Mouse (Mus musculus) c-Kit-negative CD71-positive TER-119-positive erythroid progenitor cells, embryonic 14.5 days (primary cell): ENCODE data around the gene Dnah3.

Experiments used
- DNase-seq: peaks from one replicate; pipeline ENCODE4 v3.0.0-alpha.2; 2013; ENCODE audit warnings: low read depth, low spot score

The Dnah3 gene

DNA sequence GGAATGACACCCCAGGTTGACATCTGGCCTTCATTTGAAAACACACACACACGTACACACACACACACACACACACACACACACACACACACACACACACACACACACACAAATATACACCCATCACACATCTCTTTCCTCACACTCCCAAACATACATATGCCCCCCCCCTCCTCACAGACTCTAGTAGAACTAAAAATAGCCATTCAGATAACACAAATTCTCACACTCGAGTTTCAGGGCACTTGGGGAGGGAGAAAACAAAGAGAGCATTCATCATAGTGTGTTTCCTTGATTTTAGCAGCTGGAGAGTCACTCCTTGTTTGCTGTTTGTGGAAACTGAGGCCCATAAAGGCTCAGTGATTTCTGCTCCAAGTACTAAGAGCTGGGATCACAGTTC, 41.1 kb downstream of the Dnah3 start:
- no peak for DNase-seq

DNA sequence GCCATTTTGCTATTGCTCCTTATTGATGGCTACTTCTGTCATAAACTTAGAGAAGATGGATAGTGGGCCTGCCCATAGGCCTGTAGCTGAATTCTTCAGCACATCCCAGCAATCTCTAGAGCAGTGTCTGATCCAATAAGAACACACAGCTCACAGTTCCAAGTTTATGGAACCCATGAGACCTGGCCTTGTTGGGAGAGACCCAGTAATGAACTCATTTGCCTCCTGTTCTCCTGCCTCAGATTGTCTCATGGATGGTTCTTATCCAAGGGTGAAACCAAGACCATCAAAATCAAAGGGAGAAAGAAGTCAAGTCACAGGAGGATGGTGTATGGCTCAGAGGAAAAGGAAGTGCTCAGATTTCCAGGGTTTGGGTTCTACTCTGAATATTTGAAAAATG, 44.6 kb downstream of the Dnah3 start:
- DNase-seq: no peak

DNA sequence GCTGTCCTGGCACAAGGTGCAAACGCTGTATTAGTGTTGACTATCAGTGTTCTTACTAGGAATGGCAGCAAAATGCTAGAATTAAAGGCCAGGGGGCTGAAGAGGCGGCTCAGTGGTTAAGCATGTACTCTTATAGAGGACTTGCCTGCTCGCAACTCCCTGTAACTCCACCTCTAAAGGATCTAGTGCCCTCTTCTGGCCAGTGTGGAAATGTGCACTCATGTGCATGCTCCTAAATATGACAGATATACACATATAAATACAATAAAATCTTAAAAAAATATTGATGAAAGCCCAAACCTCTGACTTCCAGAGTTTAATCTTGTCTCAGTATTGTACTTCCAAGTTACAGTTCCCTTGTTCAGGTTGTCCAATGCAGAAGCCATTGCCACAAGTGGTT, 51.1 kb downstream of the Dnah3 start:
- DNase-seq: no peak

DNA sequence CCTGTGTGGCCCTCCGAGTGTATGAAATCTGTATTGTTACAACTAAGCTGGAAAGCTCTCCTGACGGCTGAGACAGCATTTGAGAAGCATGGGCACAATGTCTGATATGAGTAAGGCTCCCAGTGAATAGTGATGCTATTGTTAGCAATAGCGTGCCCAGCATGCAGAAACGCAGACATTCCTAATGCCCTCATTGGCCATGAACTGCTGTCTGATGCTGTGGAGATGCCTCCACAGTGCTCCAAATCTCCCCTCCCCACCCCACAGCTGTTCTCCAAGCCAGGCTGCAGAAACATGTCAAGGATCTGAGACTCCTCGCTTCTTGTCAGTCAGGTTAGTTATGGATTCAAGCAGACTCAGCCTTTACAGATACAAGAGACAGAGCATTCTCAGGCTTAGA, 58.7 kb downstream of the Dnah3 start:
- DNase-seq: no peak

DNA sequence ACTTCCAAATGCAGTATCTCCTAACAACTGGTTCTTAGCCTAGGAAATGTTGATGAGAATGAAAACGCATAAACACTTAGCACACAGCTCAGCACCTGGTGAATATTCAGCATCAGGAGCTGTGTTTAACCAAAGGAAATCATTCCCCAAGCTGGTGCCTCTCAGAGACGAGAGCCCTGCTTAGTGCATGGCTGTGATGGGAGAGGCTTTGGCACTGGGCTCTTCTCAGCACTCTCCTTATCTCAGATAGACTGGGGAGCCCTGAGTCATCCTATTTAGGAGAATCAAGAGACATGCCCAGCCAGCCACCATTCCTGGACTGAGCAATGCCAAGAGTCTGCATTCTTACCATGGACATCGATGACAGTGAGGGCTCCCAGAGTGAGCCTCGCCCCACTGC, 60.1 kb downstream of the Dnah3 start:
- no peak for DNase-seq

DNA sequence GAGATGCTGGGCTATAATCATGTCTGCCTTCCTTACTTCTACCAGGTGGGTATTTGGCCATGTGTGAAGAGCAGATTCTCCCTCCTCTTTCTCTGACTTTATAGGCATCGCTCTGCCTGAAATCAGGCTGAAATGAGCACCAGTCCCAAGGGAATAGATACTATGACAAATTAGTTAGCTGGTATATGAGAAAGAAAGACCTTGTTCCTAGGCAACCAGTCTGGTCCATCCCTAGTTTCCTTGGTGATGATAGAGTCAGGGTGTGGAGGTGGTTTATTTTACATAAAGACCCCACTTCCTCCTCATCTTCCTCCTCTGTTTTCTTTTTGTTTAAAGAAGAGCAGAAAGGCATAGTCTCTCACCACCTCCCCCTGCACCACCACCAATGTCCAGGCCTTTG, 60.5 kb downstream of the Dnah3 start:
- DNase-seq: no peak

GRCm38 (mm10) chr7:120028669-120029068, 66.4 kb downstream of the Dnah3 start:
- DNase-seq: no peak

GRCm38 (mm10) chr7:119997066-119997465, 98.0 kb downstream of the Dnah3 start:
- DNase-seq: no peak

DNA sequence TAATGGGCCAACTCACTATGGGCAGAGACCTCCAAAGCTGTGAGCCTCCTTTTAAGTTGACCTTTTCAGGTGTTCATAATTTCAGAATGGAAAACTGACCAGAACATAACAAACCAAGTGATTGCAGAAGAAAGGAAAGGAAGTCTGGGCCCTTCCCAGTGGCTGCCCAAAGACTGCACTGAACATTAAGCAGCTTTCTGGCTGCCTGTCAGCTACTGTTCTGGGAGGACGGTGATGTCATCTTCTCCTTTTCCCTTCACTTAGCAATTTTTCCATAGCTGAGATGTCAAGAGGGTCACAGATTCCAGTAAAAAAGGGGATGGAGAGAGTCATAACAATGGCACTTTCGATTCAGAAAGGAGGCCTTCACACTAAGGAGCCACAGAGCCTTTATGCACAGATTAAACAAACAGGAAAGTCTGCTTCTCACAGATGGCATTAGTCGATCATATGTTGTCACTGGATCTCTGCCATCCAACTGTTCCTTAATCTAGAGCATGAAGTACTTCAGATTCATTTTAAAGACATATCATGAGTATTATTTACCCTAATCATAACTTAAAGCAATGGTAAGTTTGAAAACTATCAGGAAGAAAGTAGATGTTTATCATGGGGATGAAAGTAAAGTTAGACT, 109.7 kb downstream of the Dnah3 start:
- DNase-seq: no peak

DNA sequence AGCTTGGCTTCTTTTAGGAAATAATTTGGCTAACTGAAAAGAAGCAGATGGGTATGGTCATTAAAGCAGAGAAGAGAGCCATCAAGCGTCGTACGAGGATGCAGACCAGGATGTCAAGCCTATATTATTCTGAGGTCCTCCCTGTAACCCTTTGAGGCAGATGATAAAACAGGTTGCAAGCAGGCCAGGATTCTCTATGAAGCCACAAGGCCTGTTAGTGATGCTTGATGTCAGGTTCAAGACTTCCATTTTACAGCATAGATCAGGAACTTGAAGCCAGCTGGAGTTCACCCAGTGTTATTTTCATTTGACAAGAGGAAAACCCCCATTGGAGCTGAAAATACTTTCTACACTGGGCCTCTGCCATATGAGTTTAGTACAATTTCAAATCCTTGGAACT, 114.9 kb downstream of the Dnah3 start:
- no peak for DNase-seq

GRCm38 (mm10) chr7:119978576-119978975, 116.5 kb downstream of the Dnah3 start:
- DNase-seq: no peak

GRCm38 (mm10) chr7:119977574-119977973, 117.5 kb downstream of the Dnah3 start:
- DNase-seq: no peak

- no peak for DNase-seq
Observed at GRCm38 (mm10) chr7:119976256-119976655, 118.8 kb downstream of the Dnah3 start.

- no peak for DNase-seq
Observed at GRCm38 (mm10) chr7:119974214-119974613, 120.9 kb downstream of the Dnah3 start.

DNA sequence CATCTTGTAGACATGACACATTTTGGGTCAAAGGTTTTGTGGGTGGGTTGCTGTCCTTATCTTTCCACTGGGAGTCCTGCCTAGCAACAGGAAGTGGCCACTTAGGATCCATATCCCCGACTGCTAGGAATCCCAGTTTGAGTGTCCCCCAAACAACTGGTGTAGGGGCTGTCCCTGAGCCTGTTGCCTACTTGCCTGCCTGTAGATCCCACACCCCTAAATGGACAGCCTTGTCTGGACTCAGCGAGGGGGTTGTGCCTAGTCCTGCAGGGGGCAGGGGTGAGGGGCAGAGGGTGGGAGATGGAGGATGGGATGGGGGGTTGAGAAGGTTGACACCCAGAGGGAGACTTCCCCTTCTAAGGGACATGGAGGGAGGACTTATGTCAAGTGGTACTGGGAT, 125.8 kb downstream of the Dnah3 start:
- DNase-seq: no peak

DNA sequence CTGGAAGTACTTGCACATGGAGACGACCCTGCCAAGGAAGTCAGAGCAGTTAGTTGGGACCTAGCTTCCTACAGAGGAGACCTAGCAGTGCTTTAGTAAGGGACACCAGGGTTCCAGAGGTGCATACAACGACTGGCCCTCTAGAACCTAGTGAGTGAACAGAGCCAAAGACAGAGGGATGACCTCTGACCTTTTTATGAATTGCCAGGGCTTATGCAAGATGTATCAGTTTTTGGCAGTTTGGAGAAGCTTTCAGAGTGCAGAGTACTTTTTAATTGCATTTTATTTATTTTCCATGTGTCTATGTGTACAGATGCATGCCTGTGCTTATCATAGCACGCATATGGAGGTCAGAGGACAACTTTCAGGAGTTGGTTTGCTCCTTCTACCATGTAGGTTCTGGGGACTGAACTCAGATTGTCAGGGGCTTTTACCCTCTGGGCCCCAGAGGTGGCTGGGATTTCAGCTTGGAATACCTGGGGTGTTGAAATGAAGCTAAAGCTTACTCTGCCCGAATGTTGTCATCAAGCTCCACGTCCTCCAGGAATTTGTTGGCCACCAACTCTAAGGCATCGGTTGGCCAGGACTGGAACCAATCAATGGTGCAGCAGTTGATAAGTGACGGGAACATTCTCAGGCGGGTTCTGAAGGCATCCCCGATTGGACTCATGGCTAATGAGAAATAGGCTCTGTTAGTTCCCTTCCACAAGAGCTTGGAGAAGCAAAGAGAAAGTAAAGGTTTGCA, 129.3 kb downstream of the Dnah3 start:
- DNase-seq: no peak

- DNase-seq: no peak
Observed at GRCm38 (mm10) chr7:119965205-119965604, 129.9 kb downstream of the Dnah3 start.

DNA sequence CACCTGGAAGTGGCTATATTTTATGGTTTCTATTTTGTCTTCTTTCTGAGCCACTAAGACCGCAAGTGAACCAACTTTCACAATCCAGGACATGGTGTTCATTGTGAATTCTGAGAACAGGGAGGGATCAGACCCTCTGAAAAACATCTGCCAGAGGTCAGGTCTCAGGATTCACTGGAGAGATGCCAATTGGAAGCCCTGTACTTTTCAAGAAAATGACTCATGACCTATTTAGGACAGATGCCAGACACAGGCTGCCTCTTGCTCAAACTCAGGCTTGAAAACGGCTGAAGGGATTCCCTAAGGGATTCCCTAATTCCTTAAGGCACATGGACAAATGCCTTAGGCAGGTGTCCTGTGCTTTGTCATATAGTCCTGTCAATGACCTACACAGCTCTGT, 134.0 kb downstream of the Dnah3 start:
- no peak for DNase-seq

- DNase-seq: no peak
Observed at GRCm38 (mm10) chr7:119960546-119960945, 134.5 kb downstream of the Dnah3 start.

DNA sequence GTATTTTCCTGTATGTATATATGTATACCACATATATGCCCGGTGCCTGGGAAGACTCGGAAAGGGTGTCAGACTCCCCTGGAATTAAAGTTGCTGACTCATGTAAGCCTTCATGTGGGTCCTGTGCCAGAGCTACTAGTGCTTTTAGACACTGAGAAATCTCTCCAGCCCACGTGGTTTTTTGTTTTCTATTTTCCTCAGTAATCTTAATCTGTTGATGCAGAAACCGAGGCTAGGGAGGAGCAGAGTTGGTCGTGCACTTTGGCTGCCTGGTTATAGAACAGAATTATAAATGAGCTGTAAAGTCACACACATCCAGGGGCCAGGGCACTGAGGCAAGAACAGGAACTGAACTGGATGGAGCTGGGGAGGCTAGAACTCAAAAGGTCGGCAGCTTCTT, 135.1 kb downstream of the Dnah3 start:
- DNase-seq: no peak

DNA sequence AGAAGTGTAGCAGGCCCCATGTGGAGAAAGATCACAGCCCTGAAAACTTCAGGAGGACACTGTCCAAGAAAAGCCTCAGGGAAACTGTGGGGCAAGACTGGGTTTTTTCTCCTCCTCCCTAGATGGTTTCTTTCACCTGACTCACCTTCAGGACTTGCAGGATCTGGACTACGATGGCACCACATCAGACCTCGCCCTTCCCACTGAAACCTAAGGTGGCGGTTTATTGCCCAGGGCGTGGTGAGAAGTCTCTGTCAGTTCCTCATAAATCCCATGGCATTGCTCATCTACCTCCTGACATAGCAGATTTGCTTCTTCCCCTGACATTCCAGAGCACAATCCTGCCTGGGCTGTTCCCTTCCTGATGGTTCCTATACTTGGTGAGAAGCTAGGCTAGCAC, 135.6 kb downstream of the Dnah3 start:
- DNase-seq: no peak

GRCm38 (mm10) chr7:119959091-119959490, 136.0 kb downstream of the Dnah3 start:
- DNase-seq: no peak

DNA sequence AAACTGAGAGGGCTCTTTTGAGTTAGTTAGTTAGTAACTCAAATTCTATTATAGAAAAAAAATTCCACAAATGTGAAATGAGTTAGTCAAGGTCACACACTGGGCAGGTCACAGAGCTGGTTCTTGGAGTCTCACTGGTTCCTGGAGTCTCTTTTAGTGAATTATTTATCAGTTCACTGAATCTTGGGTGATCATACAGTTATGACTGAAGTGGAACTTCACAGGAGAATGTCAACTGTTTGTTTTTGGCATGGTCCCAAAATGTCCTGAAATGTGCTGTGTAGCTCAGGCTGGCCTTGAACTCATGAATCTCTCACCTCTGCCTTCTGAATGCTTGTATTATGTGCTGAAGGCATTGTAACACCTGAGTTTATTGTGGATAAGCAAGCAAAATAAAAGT, 137.7 kb downstream of the Dnah3 start:
- no peak for DNase-seq

DNA sequence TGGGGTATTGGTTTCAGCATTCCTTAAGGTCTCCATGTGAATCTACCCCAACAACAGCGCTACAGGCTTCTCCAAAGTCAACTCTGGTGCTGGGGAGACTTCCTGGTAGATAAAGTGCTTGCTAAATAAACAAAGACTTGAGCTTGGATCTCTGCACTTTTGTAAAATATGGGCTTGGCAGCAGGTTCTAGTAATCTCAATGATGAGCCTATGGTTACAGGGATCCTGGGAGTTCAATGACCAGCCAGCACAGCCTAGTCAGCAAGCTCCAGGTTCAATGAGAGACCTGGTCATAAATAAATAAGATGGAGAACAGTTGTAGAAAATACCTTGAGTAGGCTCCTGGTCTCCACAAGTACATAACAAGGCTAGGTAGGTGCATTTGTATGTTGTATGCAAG, 141.0 kb downstream of the Dnah3 start:
- no peak for DNase-seq
